Mouse (Mus musculus) erythroblast, embryonic 14.5 days (primary cell): ENCODE measurements around the gene Osgin1.

Experiments used
- GATA1 ChIP-seq: IDR thresholded peaks from 2 replicates; pipeline ENCODE4 v1.6.1; 2012; ENCODE audit warnings: low read length, inconsistent platforms, mixed read lengths
- TAL1 ChIP-seq: IDR thresholded peaks from 3 replicates; pipeline ENCODE4 v1.6.1; 2012; ENCODE audit warnings: low read length, inconsistent platforms, mixed read lengths

DNA sequence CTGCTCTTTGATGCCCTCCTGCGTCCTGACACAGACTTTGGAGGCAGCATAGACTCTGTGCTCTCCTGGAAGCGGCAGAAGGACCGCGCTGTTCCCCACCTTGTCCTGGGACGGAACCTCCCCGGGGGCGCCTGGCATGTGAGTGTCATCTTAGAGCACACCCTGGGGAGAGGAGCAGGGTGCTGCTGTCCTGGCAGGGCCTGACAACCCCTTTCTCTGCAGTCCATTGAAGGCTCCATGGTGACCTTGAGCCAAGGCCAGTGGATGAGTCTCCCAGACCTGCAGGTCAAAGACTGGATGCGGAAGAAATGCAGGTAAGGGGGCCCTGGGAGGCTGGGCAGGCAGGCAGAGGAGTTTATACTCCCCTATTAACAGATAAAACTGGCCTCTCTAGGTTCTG is 9.0 kb downstream of the Osgin1 start:
- TF ChIP-seq GATA1 (no peak), TAL1 (no peak)
